Mouse (Mus musculus): ENCODE data around the gene Nap1l3. TPM values are rescaled to one million over a fixed set of nuclear protein-coding genes. Genes with fewer than 3 reads are reported as not detected.

The Nap1l3 gene
- 0.38 and 0.52 TPM in 2 replicates for polyA plus RNA-seq (2015; fragmentation: Nextera tagmentation; extraction: Ambion mirVana)

DNA sequence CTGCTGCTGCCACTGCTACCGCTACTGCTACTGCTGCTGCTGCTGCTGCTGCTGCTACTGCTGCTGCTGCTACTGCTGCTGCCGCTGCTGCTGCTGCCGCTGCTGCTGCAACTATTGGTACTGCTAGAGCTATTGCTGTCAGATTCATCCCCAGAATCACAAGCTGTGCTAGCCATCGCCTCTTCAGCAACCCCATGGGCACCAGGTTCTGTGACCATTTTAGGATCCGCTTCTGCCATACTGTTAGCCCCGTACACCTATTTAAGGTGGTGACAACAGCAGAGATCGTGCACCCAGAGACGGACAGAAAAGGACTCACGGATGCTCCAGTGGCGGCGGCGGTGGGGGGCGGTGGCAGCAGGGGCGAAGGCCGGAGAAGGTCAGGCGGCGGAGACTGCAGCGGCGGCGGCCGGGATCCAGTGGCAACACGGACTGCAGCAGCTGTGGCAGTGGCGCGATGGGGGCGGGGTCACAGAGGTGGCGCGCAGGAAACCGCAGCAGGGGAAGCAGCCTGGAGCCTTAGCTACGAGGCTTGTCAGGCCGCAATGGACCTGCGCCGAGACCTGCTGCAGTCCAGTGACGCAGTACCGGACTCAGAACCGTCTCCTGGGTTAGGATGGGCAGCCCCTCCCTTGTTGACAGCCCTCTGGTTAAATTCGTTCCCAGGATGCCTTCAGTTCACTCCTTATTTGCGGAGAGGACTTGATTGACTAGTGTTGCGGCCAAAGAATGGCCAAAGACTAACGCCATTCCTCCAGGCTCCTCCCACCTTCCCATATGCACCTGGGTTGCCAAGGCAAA, at the start of gene Nap1l3:
TSS of gene Nap1l3 (minus strand) at position 621 of the 801 bp plus-strand sequence.
- WGBS (ENCODE audit: insufficient replicate concordance): 2% methylated on average over 35 of the region's 39 CpGs
- peak within 1 kb of the TSS; percentile 51 for H3K4me3 ChIP-seq (replicated peaks)
- no peaks in the 10 kb centered on the region for H3K4me1 ChIP-seq (replicated peaks)
- peak; percentile 93 for ATAC-seq (ENCODE audit: low read depth)
- peak within 1 kb of the TSS; percentile 60 for H3K4me2 ChIP-seq
- H3K27me3 ChIP-seq: no peaks in the 10 kb centered on the region
- H3K9me3 ChIP-seq (replicated peaks): no peaks in the 10 kb centered on the region
- peak within 1 kb of the TSS; percentile 41 for H3K9ac ChIP-seq
- peak; percentile 17 for DNase-seq
- no peak within 1 kb of the TSS for H3K27ac ChIP-seq
- H3K36me3 ChIP-seq: no peaks in the 10 kb centered on the region

DNA sequence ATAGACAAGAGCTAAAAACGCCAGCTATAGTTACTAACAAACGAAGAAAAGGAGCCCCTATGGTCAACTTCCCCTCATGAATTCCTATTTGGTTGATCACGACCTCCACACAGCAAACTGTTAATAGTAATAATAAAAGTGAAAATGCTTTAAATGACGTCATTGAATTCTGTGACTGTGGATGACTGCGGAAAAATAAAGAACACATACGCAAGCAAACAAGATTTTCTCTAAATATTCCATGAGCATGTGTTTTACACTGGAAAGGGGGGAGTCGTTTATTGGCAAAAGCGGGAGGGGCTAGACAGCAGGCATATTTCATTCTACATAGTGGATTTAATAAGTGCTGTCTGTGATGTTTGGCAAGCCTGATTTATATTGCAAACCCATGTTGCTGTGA, 451 bp upstream of the Nap1l3 start:
- ATAC-seq (ENCODE audit: low read depth) (no peak), DNase-seq (no peak)
- Histone ChIP-seq H3K4me3 (replicated peaks) (peak overlapping the region; percentile 51), H3K9ac (no peak overlapping the region), H3K27ac (no peak overlapping the region), H3K4me2 (peak overlapping the region; percentile 60), H3K36me3 (no peaks in the 10 kb centered on the region), H3K4me1 (replicated peaks) (no peaks in the 10 kb centered on the region), H3K9me3 (replicated peaks) (no peaks in the 10 kb centered on the region), H3K27me3 (no peaks in the 10 kb centered on the region)
- 17% methylated on average over 8 of the region's 8 CpGs for WGBS (ENCODE audit: insufficient replicate concordance)
